Mouse (Mus musculus) olfactory bulb, adult 2 months (tissue): ENCODE data around the gene Zic3. TPM values are rescaled to one million over a fixed set of nuclear protein-coding genes. Genes with fewer than 3 reads are reported as not detected.
A peak's percentile ranks its signal among the peaks of the same experiment; 100 is the strongest.

Experiments used
- H3K27ac ChIP-seq: fragments of 200-500 bp; 2 replicates; pipeline ENCODE4 v1.5.1; 2012; ENCODE audit warnings: low read depth, low read length; ENCODE audit not compliant: insufficient read depth
- H3K4me1 ChIP-seq: fragments of 200-500 bp; 2 replicates; pipeline ENCODE4 v1.6.1; 2012; ENCODE audit warnings: low read length; ENCODE audit not compliant: control insufficient read depth, insufficient read depth
- H3K4me3 ChIP-seq: fragments of 200-500 bp; 2 replicates; pipeline ENCODE4 v1.5.1; 2012; ENCODE audit warnings: mild to moderate bottlenecking, low read depth, low read length, moderate library complexity; ENCODE audit not compliant: insufficient read depth
- CTCF ChIP-seq: fragments of 200-500 bp; IDR thresholded peaks from 2 replicates; pipeline ENCODE4 v1.5.1; 2012; ENCODE audit warnings: low read depth, mild to moderate bottlenecking, low read length, moderate library complexity; ENCODE audit not compliant: insufficient read depth
- POLR2A ChIP-seq: fragments of 200-500 bp; IDR thresholded peaks from 2 replicates; pipeline ENCODE4 v1.6.1; 2012; ENCODE audit warnings: mild to moderate bottlenecking, low read depth, low read length, moderate library complexity; ENCODE audit not compliant: insufficient read depth
- WGBS: fragments of 180-500 bp; shearing (Covaris S2); methylation state at CpG from one replicate; pipeline ENCODE4 v1.1.7; 2018; 5-methylcytosine and 5-hydroxymethylcytosine counted together
- polyA plus RNA-seq: library from polyadenylated mRNA; stranded (reverse); fragments of >200 nt; gene quantifications from 2 replicates; pipeline ENCODE4 v1.2.4, GENCODE M21; 2012; ENCODE audit warnings: low replicate concordance; ENCODE audit not compliant: missing spikeins, insufficient read depth, insufficient read length

The Zic3 gene
- not detected in 2 replicates for polyA plus RNA-seq

DNA sequence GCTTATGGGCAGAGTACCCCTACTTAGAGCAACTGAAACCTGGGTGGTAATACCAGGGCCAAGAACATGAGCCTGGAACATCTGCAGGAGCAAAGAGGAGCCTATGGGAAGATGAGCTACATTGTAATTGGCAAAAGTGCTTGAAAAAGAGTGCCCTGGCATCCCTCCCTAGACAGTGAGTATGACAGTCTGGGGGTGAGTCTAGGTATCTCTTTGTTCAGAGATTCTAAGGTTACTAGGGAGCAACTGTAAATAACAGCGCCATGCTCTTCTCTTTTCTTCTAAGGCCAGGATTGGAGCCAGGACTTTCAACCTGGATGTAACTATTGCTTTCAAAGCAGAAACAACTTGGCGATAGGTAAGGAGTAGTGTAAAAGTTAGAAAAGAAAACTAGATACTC is at the start of gene Zic3:
TSS of gene Zic3 (plus strand) at position 301 of the 400 bp plus-strand sequence.
- WGBS = 89% methylated on average over 2 of the region's 2 CpGs
- H3K27ac ChIP-seq = no peak within 1 kb of the TSS
- H3K4me1 ChIP-seq = no peaks in the 10 kb centered on the region
- TF ChIP-seq CTCF (no peak), POLR2A (no peak)
- no peak within 1 kb of the TSS for H3K4me3 ChIP-seq

DNA sequence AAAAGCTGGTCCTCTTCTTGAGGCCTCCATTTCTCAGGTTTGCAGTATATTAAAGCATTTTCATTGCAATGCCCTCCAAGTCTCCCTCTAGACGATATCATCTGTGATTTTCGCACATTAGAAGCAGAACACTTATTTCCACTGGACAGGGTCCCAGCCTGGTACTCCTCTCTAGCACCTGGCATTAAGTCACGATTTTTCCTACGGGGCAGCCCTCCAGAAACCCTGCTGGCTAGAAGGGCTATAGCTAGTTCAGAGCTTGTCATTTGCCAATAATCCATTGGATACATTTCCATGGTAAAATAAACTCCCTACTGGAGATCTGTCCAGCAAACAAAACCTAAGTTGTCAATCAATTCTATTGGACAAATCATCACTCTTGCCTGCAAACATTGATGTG is 40.1 kb upstream of the Zic3 start:
- Histone ChIP-seq H3K4me1 (no peaks in the 10 kb centered on the region), H3K27ac (no peak overlapping the region), H3K4me3 (no peak overlapping the region)
- TF ChIP-seq POLR2A = no peak
- TF ChIP-seq CTCF = no peak
- 80% methylated on average over 4 of the region's 4 CpGs for WGBS

DNA sequence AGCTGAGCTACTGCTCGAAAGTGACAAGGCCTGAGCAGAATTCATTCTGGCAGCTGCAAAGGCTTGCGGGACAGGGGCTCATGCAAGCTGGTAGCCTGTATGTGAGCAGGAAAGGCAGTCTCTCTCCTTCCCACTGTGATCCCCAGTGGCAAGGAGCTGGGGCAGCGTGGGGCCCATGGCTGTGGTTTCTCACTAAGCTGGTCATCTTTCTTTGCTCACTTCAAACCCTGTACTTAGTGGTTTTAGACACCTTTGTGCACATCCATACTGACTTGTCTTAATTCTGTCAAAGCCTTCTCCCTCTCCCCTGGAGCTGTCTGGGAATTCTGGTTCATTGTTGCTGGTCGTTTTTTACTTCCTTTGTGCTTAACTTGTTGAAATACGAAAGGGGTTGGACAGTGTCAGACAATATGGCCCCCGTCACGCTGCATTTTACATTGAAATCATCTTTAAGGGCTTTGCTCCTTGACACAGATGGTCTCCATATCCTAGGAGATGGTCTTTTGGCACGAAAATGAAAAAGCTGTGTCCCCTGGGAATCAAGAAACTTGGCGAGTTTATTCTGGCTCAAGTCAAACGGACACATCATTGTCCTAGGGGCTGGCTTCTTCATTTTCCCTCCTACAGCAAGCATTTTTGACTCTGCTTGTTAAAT is 34.9 kb upstream of the Zic3 start:
- H3K4me1 ChIP-seq = no peaks in the 10 kb centered on the region
- H3K27ac ChIP-seq = no peak overlapping the region
- no peak for TF ChIP-seq CTCF
- no peak for TF ChIP-seq POLR2A
- no peak overlapping the region for H3K4me3 ChIP-seq
- WGBS = 78% methylated on average over 10 of the region's 10 CpGs

DNA sequence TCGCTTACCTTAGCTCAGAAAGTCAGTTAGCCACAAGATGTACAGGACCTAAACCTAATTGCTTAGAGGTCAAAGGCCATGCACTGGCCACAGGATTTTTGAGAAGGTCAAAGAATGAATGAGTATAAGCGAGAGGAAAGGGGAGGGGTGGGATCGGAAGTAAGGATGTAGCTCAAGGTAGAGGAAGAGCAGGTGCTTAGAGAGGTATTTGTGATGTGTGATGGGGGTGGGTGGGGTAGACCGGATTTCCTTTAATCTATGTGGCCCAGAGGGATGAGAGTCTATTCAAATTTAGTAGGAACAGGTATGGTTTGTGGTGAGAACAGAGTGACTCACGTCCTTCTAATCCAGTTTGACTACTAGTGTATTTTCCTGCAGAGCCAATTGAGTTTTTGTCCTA is 9.1 kb upstream of the Zic3 start:
- 79% methylated on average over 5 of the region's 5 CpGs for WGBS
- TF ChIP-seq POLR2A (no peak), CTCF (no peak)
- Histone ChIP-seq H3K4me1 (no peaks in the 10 kb centered on the region), H3K27ac (no peak overlapping the region), H3K4me3 (no peak overlapping the region)

DNA sequence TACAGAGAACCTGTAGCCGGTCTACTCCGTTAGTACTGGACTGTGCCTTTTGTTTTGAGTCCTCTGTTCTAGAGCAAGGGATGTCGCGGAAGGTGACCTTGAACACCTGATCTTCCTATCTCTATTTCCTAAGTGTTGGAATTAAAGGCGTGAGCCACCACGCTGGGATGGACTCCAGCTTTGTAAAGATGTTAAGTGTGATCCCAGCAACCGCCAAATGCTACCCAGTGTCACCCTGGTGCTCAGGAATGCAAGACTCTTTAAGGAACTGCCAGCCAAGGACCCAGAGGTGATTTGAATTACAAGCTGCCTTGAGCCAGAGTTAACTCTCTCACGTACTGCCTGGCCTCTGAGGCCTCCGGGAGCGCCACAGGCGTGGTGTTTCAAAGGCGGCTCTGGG is 8.4 kb upstream of the Zic3 start:
- WGBS = 60% methylated on average over 12 of the region's 12 CpGs
- Histone ChIP-seq H3K4me3 (no peak overlapping the region), H3K4me1 (no peaks in the 10 kb centered on the region), H3K27ac (no peak overlapping the region)
- TF ChIP-seq CTCF (no peak), POLR2A (no peak)

DNA sequence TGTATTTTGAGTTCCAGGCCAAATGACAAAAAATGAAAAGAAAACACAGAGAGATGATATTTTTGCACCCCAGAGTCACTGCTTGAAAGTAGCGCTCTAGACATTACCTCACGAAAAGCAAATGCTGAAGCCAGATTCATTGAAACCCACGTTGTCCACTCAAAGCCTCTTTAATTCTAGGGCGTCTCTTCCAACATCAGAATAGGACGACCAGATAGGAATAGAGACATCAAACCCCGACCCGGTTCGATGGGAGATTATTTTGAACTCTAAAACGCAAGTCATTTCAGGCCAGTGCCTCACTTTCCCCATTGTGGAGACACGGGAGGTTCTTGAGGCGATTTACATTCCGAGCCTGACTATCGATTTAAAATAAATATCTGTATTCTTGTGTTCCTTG is 7.7 kb upstream of the Zic3 start:
- Histone ChIP-seq H3K27ac (no peak overlapping the region), H3K4me3 (no peak overlapping the region), H3K4me1 (no peaks in the 10 kb centered on the region)
- TF ChIP-seq POLR2A (no peak), CTCF (no peak)
- WGBS = 48% methylated on average over 13 of the region's 13 CpGs

DNA sequence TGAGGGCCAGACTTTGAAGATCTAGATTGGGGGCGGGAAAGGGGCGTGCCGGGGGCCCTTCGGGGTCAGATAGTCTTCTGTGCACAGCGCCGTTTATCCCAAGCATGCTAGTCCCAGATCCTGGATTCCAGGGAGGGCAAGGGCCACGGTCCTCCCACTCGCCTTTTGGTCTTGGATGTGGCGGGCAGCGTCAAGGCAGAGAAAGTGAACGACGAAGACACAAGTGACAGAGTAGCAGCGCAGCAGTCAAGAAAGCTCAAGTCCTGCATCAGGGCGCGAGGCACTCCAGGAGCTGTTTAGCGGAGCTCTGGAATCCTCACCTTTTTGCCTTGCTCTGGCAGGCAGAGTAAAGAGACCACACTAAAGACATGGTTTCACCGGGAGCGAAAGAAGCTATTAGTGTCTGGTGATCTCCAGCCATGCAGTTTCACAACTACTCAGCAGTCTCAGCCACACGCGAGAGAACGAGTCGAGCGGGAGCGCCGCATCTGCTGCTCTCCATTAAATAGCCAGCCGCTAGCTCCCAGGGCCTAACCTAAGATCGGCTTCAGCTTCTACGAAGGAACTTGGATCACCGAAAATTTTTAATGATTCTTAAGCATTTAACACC is 7.1 kb upstream of the Zic3 start:
- 32% methylated on average over 29 of the region's 29 CpGs for WGBS
- Histone ChIP-seq H3K4me3 (no peak overlapping the region), H3K4me1 (no peaks in the 10 kb centered on the region), H3K27ac (no peak overlapping the region)
- TF ChIP-seq CTCF (no peak), POLR2A (no peak)

DNA sequence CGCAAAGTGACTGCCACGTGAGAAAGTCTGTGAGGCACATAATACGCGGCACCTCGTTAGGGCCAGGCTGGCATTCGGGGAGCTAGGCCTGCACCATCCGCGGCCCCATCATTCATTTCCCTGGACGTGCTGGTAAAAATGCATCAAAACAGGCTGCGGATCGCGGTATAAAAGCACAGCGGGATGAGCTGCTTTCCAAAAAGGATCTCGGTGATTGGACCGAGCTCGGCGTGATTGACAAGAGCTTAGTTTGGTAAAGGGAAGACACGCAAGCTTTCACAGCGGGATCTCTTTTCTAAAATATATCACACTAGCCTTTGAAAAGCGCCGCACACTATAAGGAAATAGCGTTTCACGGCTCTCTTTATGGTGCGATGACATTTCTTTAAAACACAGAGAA is 3.8 kb upstream of the Zic3 start:
- no peak overlapping the region for H3K4me3 ChIP-seq

DNA sequence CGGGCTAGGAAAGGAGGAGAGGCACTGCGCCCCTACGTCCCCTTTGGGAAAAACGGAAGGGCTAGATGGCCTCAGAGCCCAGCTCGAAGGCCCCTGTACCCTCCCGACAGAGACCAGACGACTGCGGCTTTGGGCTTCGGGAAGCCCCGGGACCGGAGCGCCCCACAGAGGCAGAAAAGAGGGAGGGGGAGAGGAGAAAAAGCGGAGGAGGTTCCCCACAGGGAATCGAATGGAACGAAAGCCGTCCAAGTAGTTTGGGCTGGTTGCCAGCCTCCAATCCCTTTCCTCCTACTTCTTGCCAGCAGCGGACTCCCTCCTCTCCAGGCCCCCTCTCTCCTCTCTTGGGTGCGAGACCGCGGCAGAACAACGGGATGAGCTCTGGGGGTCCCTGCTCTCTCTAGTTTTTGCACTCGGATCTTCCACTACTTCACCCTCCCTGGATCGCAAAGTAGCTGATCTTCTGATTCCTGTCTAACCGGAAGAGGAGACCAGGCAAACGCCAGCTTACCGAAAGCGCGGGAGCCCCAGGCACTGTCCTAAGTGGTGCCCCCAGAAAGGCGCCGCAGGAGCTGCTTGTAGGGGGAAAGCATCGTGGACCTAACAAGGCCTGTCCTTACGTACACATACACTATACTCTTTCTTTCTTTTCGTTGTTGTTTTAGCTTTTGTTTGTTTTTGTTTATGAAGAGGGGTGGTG is 3.1 kb upstream of the Zic3 start:
- Histone ChIP-seq H3K4me1 (no peaks in the 10 kb centered on the region), H3K4me3 (peak overlapping the region; percentile 37), H3K27ac (no peak overlapping the region)
- TF ChIP-seq CTCF (no peak), POLR2A (no peak)
- WGBS = 15% methylated on average over 33 of the region's 33 CpGs

More for the DNA sequence above, 3.8 kb upstream of the Zic3 start:
- Histone ChIP-seq H3K27ac (no peak overlapping the region), H3K4me1 (no peaks in the 10 kb centered on the region)
- WGBS = 32% methylated on average over 24 of the region's 24 CpGs
- TF ChIP-seq CTCF (no peak), POLR2A (no peak)
